Mouse (Mus musculus) urinary bladder, postnatal 14 days (tissue): ENCODE data around the gene Meis1.

Experiments
- DNase-seq: peaks from one replicate; pipeline ENCODE4 v3.0.0; 2021; ENCODE audit warnings: low spot score

Gene Meis1

DNA sequence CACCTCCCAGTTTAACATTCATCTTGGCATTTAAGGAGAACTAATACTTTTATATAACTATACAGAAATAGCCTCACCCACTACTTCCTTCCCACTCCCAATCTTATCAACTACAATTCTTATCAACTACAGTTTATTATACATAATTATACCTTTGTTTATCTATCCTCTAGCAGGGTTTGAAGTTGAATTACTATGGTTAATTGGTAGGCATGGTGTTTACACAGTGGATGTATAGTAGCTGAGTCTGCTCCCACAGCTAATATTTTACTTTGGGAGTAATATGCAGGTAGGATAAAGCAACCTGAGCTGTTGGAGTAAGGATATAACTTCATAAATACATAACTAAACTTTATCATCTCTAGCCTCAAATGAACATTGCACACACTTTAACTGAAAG lies 188.7 kb downstream of the Meis1 start:
- no peak for DNase-seq
